ENCODE assay signal across 8 mouse cellular contexts in the genomic region with DNA sequence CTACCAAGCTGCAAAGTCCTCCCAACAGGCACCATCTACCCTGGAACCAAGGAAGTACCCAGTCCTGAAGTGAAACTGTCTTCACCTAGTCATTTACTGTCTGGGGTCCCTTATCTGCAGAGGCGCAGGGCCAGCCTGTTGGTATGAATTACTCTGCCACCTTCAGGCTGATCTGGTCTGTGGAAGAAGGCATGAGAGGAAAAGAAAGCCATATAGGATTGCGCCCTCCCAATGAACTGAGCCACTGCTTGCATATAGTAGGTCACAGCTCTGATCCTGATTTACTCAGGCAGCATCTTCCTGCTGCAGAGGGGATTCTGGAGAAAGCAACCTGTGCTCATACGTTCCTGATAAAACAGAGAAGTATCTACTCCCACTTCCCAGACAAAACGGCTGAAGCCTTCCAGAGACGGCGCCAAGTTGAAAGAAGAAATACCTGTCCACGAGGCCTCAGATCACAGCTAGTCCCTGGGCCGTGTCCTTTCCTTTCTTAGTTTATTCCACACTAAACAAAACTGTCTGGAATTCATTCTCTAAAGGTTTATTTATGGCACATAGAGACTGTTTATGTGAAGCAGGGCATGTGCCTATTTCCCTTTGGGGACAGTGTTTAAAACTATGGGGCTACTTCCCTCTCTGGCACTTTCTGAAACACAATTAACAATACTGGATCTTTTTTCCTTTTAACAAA.
A peak's percentile ranks its signal among the peaks of the same experiment; 100 is the strongest.
DNase-seq lines count a peak whose midpoint lies in the region; ATAC-seq lines count a peak whose summit lies in the region.

No protein-coding gene starts in this region.

- 0 out of 2 replicates have a peak, but pooled peaks have one; percentile 39 for ATAC-seq in forebrain, embryonic 11.5 days (replicated peaks; ENCODE audit: low FRiP score)
- no peak for ATAC-seq in forebrain, embryonic 12.5 days (ENCODE audit: low FRiP score)
- ATAC-seq in forebrain, embryonic 14.5 days = no peak
- ATAC-seq in liver, embryonic 12.5 days = peak; percentile 85

- H3K4me1 ChIP-seq in forebrain, embryonic 11.5 days (replicated peaks; ENCODE audit: control insufficient read depth, insufficient read depth, low read length) = peaks cover 4% of the 10 kb centered on the region; the same call in 1 of the 2 replicates
- H3K4me1 ChIP-seq in forebrain, embryonic 12.5 days = peaks cover 8% of the 10 kb centered on the region; the same call in 1 of the 2 replicates
- H3K4me1 ChIP-seq in forebrain, embryonic 14.5 days (ENCODE audit: control insufficient read depth, insufficient read depth, low read length) = peaks cover 4% of the 10 kb centered on the region; the same call in 1 of the 2 replicates
- H3K4me1 ChIP-seq in liver, embryonic 12.5 days = peaks cover 29% of the 10 kb centered on the region

- H3K4me3 ChIP-seq in forebrain, embryonic 11.5 days (ENCODE audit: low read depth, low read length) = no peak overlapping the region
- H3K4me3 ChIP-seq in forebrain, embryonic 12.5 days (replicated peaks) = no peak overlapping the region
- no peak overlapping the region for H3K4me3 ChIP-seq in forebrain, embryonic 14.5 days (ENCODE audit: low read depth, low read length)
- H3K4me3 ChIP-seq in liver, embryonic 12.5 days = no peak overlapping the region

- no peak overlapping the region for H3K27ac ChIP-seq in forebrain, embryonic 11.5 days (ENCODE audit: low read depth, low read length)
- no peak overlapping the region for H3K27ac ChIP-seq in forebrain, embryonic 12.5 days
- H3K27ac ChIP-seq in forebrain, embryonic 14.5 days (ENCODE audit: low read depth, low read length) = no peak overlapping the region
- peak overlapping the region; percentile 27; the same call in 1 of the 2 replicates for H3K27ac ChIP-seq in liver, embryonic 12.5 days

- no peaks in the 10 kb centered on the region; the same call in 1 of the 2 replicates for H3K27me3 ChIP-seq in forebrain, embryonic 11.5 days (ENCODE audit: control insufficient read depth, insufficient read depth, low read length)
- peaks cover 12% of the 10 kb centered on the region for H3K27me3 ChIP-seq in forebrain, embryonic 12.5 days
- no peaks in the 10 kb centered on the region for H3K27me3 ChIP-seq in forebrain, embryonic 14.5 days (replicated peaks; ENCODE audit: control insufficient read depth, insufficient read depth, low read length)
- H3K27me3 ChIP-seq in liver, embryonic 12.5 days (replicated peaks) = no peaks in the 10 kb centered on the region
- no peaks in the 10 kb centered on the region for H3K27me3 ChIP-seq in splenic B cell, adult 2 months (ENCODE audit: control insufficient read depth, insufficient read depth, low read length, poor library complexity, severe bottlenecking)

- WGBS in forebrain, embryonic 11.5 days = 53% methylated on average over 8 of the region's 8 CpGs
- 54% methylated on average over 8 of the region's 8 CpGs for WGBS in forebrain, embryonic 12.5 days
- 37% methylated on average over 8 of the region's 8 CpGs for WGBS in forebrain, embryonic 14.5 days
- WGBS in liver, embryonic 12.5 days (ENCODE audit: insufficient replicate concordance) = 66% methylated on average over 8 of the region's 8 CpGs

- no peak overlapping the region for H3K9ac ChIP-seq in forebrain, embryonic 11.5 days (ENCODE audit: low read length)
- no peak overlapping the region for H3K9ac ChIP-seq in forebrain, embryonic 12.5 days
- H3K9ac ChIP-seq in forebrain, embryonic 14.5 days (ENCODE audit: low read length) = no peak overlapping the region
- no peak overlapping the region for H3K9ac ChIP-seq in liver, embryonic 12.5 days

- DNase-seq in forebrain, embryonic 11.5 days (ENCODE audit: low spot score) = no peak
- peak; percentile 16 for DNase-seq in A20 (ENCODE audit: low read depth, low spot score)
- DNase-seq in forebrain, embryonic 14.5 days (ENCODE audit: low spot score) = peak; percentile 30
- peak; percentile 18 for DNase-seq in splenic B cell, adult 2 months (ENCODE audit: low read depth, low spot score)
- DNase-seq in adrenal gland, adult 8-10 months = no peak
- no peak for DNase-seq in urinary bladder, postnatal 10 days (ENCODE audit: low spot score)

- no peaks in the 10 kb centered on the region for H3K36me3 ChIP-seq in forebrain, embryonic 11.5 days (ENCODE audit: control insufficient read depth, insufficient read depth, low read length)
- peaks cover 22% of the 10 kb centered on the region for H3K36me3 ChIP-seq in forebrain, embryonic 12.5 days (replicated peaks)
- peaks cover 38% of the 10 kb centered on the region for H3K36me3 ChIP-seq in forebrain, embryonic 14.5 days (ENCODE audit: control insufficient read depth, insufficient read depth, low read length)
- peaks cover 68% of the 10 kb centered on the region for H3K36me3 ChIP-seq in liver, embryonic 12.5 days
- peaks cover 5% of the 10 kb centered on the region; the same call in 1 of the 2 replicates for H3K36me3 ChIP-seq in splenic B cell, adult 2 months (ENCODE audit: control insufficient read depth, insufficient read depth, low read length, poor library complexity, severe bottlenecking)

- no peaks in the 10 kb centered on the region for H3K9me3 ChIP-seq in forebrain, embryonic 11.5 days (ENCODE audit: control insufficient read depth, low read length)
- H3K9me3 ChIP-seq in forebrain, embryonic 12.5 days = no peaks in the 10 kb centered on the region
- no peaks in the 10 kb centered on the region for H3K9me3 ChIP-seq in forebrain, embryonic 14.5 days (replicated peaks; ENCODE audit: control insufficient read depth, low read length)
- no peaks in the 10 kb centered on the region for H3K9me3 ChIP-seq in liver, embryonic 12.5 days (replicated peaks)

- no peak overlapping the region for H3K4me2 ChIP-seq in forebrain, embryonic 11.5 days (ENCODE audit: low read depth, low read length, severe bottlenecking)
- no peak overlapping the region for H3K4me2 ChIP-seq in forebrain, embryonic 12.5 days
- no peak overlapping the region for H3K4me2 ChIP-seq in forebrain, embryonic 14.5 days (ENCODE audit: low read length)
- H3K4me2 ChIP-seq in liver, embryonic 12.5 days = no peak overlapping the region

Comparison
In these comparisons a context has a peak if more than half of its experiments do, and no peak if none do; other contexts are left out.
1. ATAC-seq: peak in forebrain, embryonic 11.5 days (single experiment) and liver, embryonic 12.5 days (single experiment); none in forebrain, embryonic 12.5 days (single experiment) and forebrain, embryonic 14.5 days (single experiment).
2. DNase-seq: peak in A20 (single experiment), forebrain, embryonic 14.5 days (single experiment) and splenic B cell, adult 2 months (single experiment); none in forebrain, embryonic 11.5 days (single experiment), adrenal gland, adult 8-10 months (single experiment) and urinary bladder, postnatal 10 days (single experiment).